Mouse (Mus musculus) adrenal gland (tissue): ENCODE measurements at regions not wholly inside any gene's neighbourhood (a gene's known extent, or its start where the extent isn't known, plus 50 kb on each side); places are given as distances from the start of the nearest gene placed in this dataset.

ENCODE experiments used
- microRNA-seq, 2 experiments: library from miRNA; unstranded; fragments of <30 nt; microRNA quantifications; one replicate each; pipeline ENCODE4; 2019

Small RNA genes lying in the stretch of these regions (microRNA-seq; reads per million reads assigned to microRNA genes)
- gene Gm22234 (0 reads per million in 2 experiments), gene Gm25297 (0 reads per million in 2 experiments)
